Mouse (Mus musculus): ENCODE data around the gene Slc9a5.
A peak's percentile ranks its signal among the peaks of the same experiment; 100 is the strongest.

Slc9a5 gene

DNA sequence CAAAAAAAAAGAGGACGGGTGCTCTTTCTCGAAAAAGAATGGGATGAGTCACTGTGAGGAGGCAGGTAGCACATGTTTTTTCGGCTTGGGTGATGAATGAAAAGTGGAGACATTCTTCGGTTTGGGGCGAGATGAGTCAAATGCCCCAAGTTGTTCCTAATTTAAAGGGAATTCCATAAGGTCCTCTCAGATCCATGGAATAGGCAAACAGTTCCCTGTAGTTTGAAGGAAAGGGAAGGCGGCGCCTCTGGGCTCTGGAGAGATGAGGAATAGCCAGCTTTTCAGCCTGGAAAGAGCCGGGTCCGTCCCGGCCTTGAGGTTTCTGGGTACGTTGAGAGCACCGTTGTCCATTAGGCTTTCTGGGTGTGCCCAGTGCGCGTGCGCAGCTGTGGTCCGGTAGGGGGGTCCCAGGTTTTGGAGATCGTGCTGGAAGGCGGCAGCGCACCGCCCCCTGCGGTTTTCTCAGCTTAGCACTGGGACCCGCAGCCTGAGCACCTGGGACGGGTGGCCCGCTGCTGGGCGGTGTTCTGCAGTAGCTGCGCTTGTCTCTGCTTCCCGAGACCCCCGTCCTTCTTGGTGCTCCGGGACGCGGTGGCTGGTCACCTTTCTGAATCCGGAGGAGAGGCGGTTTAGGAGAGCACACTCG lies at the start of gene Slc9a5:
Slc9a5 (plus strand) TSS at position 394 of the 646 bp plus-strand sequence.
- no peak for DNase-seq (ENCODE audit: low spot score in 2 of 2)

DNA sequence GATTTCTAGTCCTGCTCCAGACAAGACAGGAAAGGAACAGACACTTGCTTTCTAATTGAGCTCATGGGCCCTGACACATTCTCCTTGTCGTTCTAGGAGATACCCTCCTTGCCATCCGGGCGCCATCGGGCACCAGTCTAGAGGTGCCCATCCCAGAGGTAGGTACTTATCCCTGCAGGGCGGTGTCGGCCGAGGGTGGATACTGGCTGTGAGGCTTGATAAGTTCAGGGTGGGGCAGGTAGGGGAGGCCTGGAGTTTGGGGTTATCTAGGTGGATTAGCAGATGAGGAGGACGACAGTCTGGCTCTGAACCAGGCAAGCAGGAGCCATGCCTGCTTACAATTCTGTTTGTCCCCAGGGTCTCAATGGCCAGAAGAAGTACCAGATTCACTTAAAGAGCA lies 48.7 kb upstream of the Slc9a5 start:
- DNase-seq (ENCODE audit: low spot score in 2 of 2) = peak; percentile 67 to 72

DNA sequence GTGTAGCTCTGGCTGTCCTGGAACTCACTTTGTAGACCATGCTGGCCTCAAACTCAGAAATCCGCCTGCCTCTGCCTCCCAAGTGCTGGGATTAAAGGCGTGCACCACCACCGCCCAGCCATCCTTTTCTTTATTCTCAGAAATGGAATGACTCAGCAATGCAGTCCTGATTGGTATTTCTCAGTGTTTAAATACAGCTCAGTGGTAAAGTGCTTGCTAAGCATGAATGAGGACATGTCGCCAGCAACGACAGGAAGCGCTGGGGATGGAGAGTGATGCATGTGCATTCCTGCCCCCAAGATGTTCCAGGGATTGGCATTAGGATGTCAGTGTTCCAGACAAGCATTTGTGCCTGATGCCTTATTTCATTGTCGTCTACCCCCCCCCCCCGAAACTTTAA lies 45.2 kb upstream of the Slc9a5 start:
- no peak for DNase-seq (ENCODE audit: low spot score in 2 of 2)

DNA sequence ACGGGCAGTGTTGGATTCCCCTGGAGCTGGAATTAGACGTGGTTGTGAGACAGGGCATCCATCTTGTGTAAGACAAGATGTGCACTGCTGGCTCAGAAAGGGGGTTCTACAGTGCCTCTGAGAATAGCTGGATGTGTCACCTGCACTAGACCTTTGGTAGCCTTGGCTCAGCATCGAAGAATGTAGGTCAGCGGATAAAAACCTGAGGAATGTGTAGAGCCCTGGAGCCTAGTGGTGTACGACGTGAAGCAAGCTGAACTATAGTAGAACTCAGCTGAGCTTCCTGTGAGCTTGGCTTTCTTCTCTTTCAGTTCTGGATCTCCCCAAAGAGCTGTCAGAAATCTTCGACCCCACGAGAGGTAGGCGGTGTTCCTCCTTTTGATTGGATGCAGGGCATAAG lies 44.8 kb upstream of the Slc9a5 start:
- DNase-seq (ENCODE audit: low spot score in 2 of 2) = no peak

GRCm38 (mm10) chr8:105304325-105305210 lies 44.1 kb upstream of the Slc9a5 start:
- no peak for DNase-seq (ENCODE audit: low spot score in 2 of 2)

- DNase-seq (ENCODE audit: low spot score in 2 of 2) = no peak
Measured at GRCm38 (mm10) chr8:105305211-105306145, 43.2 kb upstream of the Slc9a5 start, which contains the start of gene Elmo3. Gene Elmo3 (plus strand): TSS chr8:105305601.

DNA sequence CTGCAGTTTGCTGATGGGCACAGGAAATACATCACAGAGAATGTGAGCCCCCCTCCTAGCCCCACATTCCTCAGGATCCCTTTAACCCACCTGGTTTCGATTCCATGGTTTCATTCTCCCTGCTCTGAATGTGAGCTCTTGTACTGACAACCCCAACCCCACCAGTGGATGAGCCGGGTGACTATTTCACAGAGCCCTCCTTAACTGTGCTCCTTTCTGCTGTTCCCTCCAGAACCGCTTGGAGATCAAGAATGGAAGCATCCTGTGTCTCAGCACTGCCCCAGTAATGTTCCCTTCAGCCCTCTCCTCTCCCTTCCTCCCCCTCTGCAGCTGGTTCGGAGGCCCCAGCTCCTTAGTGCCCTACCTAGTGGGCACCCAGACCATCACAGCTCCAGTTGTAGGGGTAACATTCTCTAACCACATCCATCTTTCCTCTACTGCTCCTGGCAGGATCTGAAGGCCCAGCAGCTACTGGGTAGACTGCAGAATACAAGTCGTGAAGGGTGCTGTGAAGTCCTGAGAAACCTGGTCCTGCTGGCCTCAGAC lies 42.4 kb upstream of the Slc9a5 start:
- DNase-seq (ENCODE audit: low spot score in 2 of 2) = no peak

DNA sequence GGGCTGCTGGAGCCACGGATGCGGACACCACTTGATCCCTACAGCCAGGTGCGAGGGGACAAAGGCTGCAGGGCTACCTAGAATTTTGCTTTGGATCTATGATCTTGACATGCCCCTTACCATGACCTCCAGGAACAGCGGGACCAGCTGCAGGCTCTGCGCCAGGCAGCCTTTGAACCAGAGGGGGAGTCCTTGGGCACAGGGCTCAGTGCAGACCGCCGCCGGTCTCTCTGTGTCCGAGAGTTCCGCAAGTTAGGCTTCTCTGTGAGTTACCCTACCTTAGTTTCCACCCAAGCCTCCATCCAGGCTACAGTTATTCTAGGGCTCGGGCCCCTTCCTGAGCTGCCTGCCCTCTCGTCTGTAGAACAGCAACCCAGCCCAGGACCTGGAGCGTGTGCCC lies 41.0 kb upstream of the Slc9a5 start:
- DNase-seq (ENCODE audit: low spot score in 2 of 2) = no peak

- no peak for DNase-seq (ENCODE audit: low spot score in 2 of 2)
Measured at GRCm38 (mm10) chr8:105308428-105308827, 40.2 kb upstream of the Slc9a5 start.

- DNase-seq (ENCODE audit: low spot score in 2 of 2) = no peak
Measured at GRCm38 (mm10) chr8:105309142-105309847, 39.3 kb upstream of the Slc9a5 start.

- no peak for DNase-seq (ENCODE audit: low spot score in 2 of 2)
Measured at GRCm38 (mm10) chr8:105310118-105310517, 38.5 kb upstream of the Slc9a5 start.

- no peak for DNase-seq (ENCODE audit: low spot score in 2 of 2)
Measured at GRCm38 (mm10) chr8:105311718-105312117, 36.9 kb upstream of the Slc9a5 start.

GRCm38 (mm10) chr8:105312891-105313481 lies 35.7 kb upstream of the Slc9a5 start:
- no peak for DNase-seq (ENCODE audit: low spot score in 2 of 2)

DNA sequence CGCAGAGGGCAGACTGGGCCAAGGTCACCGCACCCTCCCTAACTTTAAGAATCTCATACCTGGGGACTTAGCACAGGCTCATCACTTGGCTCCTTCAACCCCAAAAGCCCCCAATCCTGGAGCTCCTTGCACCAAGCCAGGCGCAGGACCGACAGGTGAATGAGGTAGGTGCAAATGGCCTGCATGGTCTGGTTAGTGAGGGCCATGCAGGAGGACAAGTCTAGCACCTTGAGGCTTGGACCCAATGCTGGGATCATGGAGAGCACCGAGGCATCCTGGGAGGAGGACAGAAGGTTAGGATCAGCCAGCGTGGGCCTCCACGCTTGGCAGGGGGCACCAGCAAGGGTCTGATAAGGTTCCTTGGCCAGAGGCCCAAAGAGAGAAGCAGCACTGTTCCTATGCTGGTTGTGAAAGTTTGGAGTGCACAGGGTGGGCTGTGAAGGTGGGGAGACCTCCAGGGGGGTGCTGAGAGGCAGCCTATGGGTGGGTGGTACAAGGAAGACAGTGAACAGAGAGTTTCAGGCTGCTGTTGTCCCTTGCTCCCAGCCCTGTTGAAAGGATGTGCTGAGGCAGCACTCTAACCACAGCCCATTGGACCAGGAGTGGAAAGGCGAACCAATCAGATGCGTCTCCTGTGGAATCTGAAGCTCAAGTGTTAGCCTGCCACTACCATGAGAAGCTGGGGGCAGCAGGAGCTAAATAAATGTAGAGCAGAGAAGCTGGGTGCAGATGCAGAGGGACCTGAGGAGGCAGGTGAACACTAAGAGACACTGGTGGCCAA lies 34.8 kb upstream of the Slc9a5 start:
- DNase-seq (ENCODE audit: low spot score in 2 of 2) = no peak

- DNase-seq (ENCODE audit: low spot score in 2 of 2) = no peak
Measured at GRCm38 (mm10) chr8:105315073-105315769, 33.4 kb upstream of the Slc9a5 start.

- DNase-seq (ENCODE audit: low spot score in 2 of 2) = no peak
Measured at GRCm38 (mm10) chr8:105317941-105318340, 30.7 kb upstream of the Slc9a5 start.

GRCm38 (mm10) chr8:105318662-105319190 lies 29.9 kb upstream of the Slc9a5 start:
- no peak for DNase-seq (ENCODE audit: low spot score in 2 of 2)

DNA sequence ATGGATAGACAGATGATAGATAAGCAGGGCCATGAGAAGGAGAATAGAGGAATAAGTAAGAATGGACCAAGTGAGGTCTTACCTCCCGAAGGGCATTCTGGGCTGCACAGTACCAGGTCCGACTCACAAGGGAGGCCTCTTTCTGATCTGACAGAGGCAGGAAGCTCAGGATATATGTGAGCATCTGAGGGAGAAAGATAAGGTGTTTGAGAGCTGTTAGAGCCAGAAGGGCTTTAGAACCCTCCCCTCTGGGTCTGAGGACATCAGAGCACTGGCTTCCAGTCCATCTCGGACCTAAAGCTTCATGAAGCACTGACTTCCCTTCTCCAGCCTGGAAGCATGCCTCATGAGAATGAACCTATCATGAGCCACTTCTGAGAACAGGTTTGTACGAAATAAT lies 25.5 kb upstream of the Slc9a5 start:
- no peak for DNase-seq (ENCODE audit: low spot score in 2 of 2)

DNA sequence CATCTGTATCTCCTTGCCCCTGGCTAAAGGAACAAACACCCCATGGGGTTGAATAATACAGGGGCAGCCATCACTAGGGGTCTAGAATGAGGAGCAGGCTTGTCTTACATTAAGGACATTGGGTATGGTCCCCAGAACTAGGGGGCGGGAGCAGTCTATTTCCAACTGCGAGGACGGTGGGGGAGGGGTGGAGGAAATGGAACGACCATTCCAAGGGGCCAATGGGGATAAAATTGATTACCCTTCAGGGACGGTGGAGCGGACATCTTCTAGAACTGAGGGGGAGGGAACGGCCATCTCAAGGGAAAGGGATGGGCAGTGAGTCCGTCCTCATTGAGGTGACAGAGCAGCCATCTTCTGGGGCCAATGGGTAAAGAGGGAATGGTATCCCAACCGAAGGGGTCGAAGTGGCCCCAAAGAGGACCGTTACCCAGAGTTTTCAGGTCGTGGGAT lies 23.0 kb upstream of the Slc9a5 start:
- DNase-seq (ENCODE audit: low spot score in 2 of 2) = no peak

All from spleen, postnatal 14 days (tissue).